Mouse (Mus musculus) cortical plate, adult 2 months (tissue): ENCODE results near the gene Hoxa9.

Experiments
- CTCF ChIP-seq: fragments of 200-500 bp; IDR thresholded peaks from 2 replicates; pipeline ENCODE4 v1.5.1; 2011; ENCODE audit warnings: mild to moderate bottlenecking, control low read depth, low read length; ENCODE audit not compliant: insufficient read depth; ENCODE audit errors: extremely low read depth
- POLR2A ChIP-seq: fragments of 200-500 bp; IDR thresholded peaks from 2 replicates; pipeline ENCODE4 v1.6.1; 2011; ENCODE audit warnings: mild to moderate bottlenecking, low read length, control low read depth; ENCODE audit not compliant: insufficient read depth; ENCODE audit errors: extremely low read depth

DNA sequence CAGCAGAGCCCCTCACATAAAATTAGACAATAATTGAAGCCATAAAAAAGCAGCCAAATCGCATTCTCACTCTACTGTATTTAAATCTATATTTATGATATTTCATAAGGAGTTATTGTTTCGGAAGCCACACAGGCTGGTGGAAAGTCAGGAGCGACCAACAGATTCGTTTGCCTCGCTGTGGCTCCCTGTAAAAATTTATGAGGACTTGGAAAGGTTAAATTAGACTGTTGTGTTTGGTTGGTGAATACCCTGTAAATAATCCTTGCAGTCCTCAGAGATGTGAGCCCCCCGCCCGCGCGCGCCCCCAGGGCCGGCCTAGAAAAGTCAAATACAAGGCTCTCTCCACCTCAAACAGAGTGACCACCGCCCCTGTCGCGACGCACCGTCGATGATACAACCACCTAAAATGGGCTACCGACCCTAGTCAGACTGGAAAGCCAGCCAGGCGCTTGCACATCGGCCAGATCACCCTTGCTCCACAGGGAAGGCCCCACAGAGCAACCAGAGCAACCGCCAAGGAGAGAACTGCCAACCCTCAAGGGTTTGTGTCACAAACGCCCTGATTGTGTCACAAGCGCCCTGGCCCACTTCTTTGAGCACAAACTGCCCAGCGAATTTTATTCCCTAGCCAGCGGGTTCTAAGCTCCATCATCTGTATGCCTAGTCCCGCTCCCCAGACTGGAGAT, 4.2 kb downstream of the Hoxa9 start:
- TF ChIP-seq CTCF (no peak), POLR2A (no peak)
